Mouse (Mus musculus): ENCODE data around the gene March2. TPM values are rescaled to one million over a fixed set of nuclear protein-coding genes. Genes with fewer than 3 reads are reported as not detected.

The March2 gene
- polyA plus RNA-seq (2012; rRNA removed), result 133 and 171 TPM in 2 replicates

DNA sequence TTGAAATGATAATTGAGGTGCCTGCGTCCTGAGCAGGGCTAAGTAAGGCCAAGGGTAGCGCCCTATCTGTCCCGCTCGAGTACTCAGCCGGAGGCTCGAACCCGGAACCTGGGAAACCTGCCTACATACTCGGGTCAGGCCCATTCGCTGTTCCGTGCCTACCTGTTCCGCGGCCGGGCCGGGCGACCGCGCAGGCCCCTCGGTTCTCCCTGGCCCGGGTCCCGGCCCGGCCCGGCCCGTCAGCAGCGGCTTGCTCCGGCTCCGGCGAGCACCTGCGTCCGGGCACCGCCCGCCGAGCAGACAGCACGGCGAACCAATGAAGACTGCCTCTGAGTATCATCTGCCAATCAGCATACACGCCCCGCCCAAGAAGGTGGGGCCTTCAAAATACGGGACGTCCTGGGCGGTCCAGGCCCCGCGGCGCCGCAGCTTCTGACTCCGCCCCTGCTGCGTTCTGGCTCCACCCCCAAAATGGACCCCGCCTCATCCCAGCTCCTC is at the start of gene March2:
March2 (minus strand) TSS at position 287 of the 498 bp plus-strand sequence.

GRCm38 (mm10) chr17:33760255-33761165 is 42.0 kb upstream of the March2 start, which contains the start of gene Rab11b:
Gene Rab11b (minus strand): TSS chr17:33760530.

GRCm38 (mm10) chr17:33686760-33687159 is 31.7 kb downstream of the March2 start, which contains the start of gene Hnrnpm:
Gene Hnrnpm (minus strand): TSS chr17:33686860.

DNA sequence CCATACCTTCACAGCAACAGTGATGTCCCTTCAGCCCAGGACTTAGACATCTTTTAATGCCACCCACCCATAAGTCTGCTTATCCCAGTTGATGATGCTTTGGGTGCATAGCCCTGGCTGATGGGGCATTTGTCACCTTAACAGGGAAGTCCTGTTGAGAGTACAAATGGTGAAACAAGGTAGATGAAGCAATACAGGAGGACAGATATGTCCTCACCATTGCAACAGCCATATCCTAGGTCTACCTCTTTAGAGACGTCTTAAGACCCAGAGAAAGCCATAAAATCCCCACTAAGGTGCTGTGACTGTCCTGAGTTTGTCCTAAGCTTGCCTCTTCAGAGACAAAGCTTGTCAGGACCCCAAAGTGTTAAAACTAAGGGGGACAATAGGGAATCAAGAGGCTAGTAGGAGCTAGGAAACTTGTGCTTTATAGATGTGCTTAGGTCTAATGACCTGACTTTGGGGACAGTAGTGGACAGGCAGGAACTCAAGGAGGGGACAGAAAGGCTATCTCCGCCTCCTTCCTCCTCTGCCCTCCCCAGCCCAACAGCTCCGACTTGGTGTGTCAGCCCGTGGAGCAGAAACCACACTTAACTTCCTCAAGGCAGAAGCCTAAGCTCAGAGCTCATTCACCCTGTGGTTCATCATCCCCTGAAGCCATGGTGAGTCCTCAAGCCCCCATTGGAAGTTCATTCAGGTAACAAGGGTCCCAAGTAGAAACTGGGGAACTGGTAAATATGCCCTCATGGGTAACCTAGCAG is 80.8 kb downstream of the March2 start, which contains the start of gene Pram1:
Pram1 (plus strand) TSS at position 541 of the 761 bp plus-strand sequence.

Other genes starting within 250 kb of the March2 start
- gene Adamts10, start 194.5 kb downstream of the March2 start, polyA plus RNA-seq (2012; rRNA removed), result 8.1 and 9.1 TPM in 2 replicates
- gene Myo1f, start 163.0 kb downstream of the March2 start, polyA plus RNA-seq (2012; rRNA removed), result 3.1 and 4.3 TPM in 2 replicates
- gene Zfp414, start 89.6 kb downstream of the March2 start, polyA plus RNA-seq (2012; rRNA removed), result 18.4 and 23.1 TPM in 2 replicates
- 1.1 and 1.8 TPM in 2 replicates for gene Pram1, start 80.6 kb downstream of the March2 start, polyA plus RNA-seq (2012; rRNA removed)
- gene Hnrnpm, start 31.8 kb downstream of the March2 start, polyA plus RNA-seq (2012; rRNA removed), result 158 and 161 TPM in 2 replicates
- gene Rab11b, start 41.9 kb upstream of the March2 start, polyA plus RNA-seq (2012; rRNA removed), result 84.2 and 94.7 TPM in 2 replicates
- 5.3 and 6.5 TPM in 2 replicates for gene Angptl4, start 63.2 kb upstream of the March2 start, polyA plus RNA-seq (2012; rRNA removed)
- 7.5 and 8.2 TPM in 2 replicates for gene Kank3, start 91.8 kb upstream of the March2 start, polyA plus RNA-seq (2012; rRNA removed)
- 798 and 847 TPM in 2 replicates for gene Rps28, start 105.9 kb upstream of the March2 start, polyA plus RNA-seq (2012; rRNA removed)
- 125 and 147 TPM in 2 replicates for gene Ndufa7, start 105.9 kb upstream of the March2 start, polyA plus RNA-seq (2012; rRNA removed)
- gene Cd320, start 124.4 kb upstream of the March2 start, polyA plus RNA-seq (2012; rRNA removed), result 6.8 TPM in 2 replicates
- not detected in 2 replicates for gene Gm7029, start 155.2 kb upstream of the March2 start, polyA plus RNA-seq (2012; rRNA removed)
- gene Kifc1, start 172.0 kb upstream of the March2 start, polyA plus RNA-seq (2012; rRNA removed), result 37.2 and 40.2 TPM in 2 replicates
- 0.45 and 0.64 TPM in 2 replicates for gene Platr17, start 186.5 kb upstream of the March2 start, polyA plus RNA-seq (2012; rRNA removed)
- gene Daxx, start 190.7 kb upstream of the March2 start, polyA plus RNA-seq (2012; rRNA removed), result 13.5 and 16.7 TPM in 2 replicates
- 8.7 and 12.3 TPM in 2 replicates for gene Tapbp, start 197.2 kb upstream of the March2 start, polyA plus RNA-seq (2012; rRNA removed)
- 10.9 and 11.4 TPM in 2 replicates for gene Zbtb22, start 197.2 kb upstream of the March2 start, polyA plus RNA-seq (2012; rRNA removed)
- 15.3 and 15.4 TPM in 2 replicates for gene Rgl2, start 210.9 kb upstream of the March2 start, polyA plus RNA-seq (2012; rRNA removed)
- gene Pfdn6, start 221.7 kb upstream of the March2 start, polyA plus RNA-seq (2012; rRNA removed), result 72.9 and 74.1 TPM in 2 replicates
- 17.6 and 21.4 TPM in 2 replicates for gene Wdr46, start 222.0 kb upstream of the March2 start, polyA plus RNA-seq (2012; rRNA removed)
- gene B3galt4, start 232.8 kb upstream of the March2 start, polyA plus RNA-seq (2012; rRNA removed), result 1.0 and 1.2 TPM in 2 replicates
- 15.7 and 18.1 TPM in 2 replicates for gene Vps52, start 237.1 kb upstream of the March2 start, polyA plus RNA-seq (2012; rRNA removed)
- 1,154 and 1,315 TPM in 2 replicates for gene Rps18, start 237.3 kb upstream of the March2 start, polyA plus RNA-seq (2012; rRNA removed)

All from liver, embryonic 14 days (tissue).